Comparison of ENCODE assay signal across 19 mouse cellular contexts in the genomic region with DNA sequence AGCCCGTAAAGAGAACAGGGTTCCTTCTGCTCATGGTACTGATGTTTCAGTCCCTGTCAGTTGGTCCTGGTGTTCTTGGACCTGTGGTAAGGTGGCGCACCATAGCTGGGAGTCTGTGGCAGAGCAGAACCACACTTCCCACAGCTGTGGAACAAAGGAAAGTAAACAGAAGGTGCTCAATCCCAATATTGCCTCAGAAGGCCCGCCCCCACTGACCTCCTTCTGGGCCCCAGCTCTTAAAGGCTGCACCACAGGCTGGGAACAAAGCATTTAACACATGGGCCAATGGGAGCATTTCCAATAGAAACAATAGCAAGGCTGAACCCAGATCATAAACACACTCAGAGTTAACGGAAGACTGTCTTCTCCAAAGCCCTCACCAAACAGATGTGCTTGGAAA. TPM values are rescaled to one million over a fixed set of nuclear protein-coding genes. Genes with fewer than 3 reads are reported as not detected.
DNase-seq lines count a peak whose midpoint lies in the region; ATAC-seq and TF ChIP-seq lines count a peak whose summit lies in the region.
"Had no signal": no experiment of that assay in that cellular context is flagged by ENCODE, and none has a peak within 500 bp of the region (broad histone marks: within the 10 kb centered on the region; RNA-seq: fewer than 3 reads in every experiment).

No protein-coding gene starts in this region.

- ATAC-seq in heart, embryonic 15.5 days (replicated peaks; ENCODE audit: insufficient number of reproducible peaks, insufficient read depth, low FRiP score, low read depth), result 0 out of 2 replicates have a peak, but pooled peaks have one; percentile 18
- ATAC-seq in hindbrain, embryonic 12.5 days (ENCODE audit: low FRiP score), result no peak
- ATAC-seq in kidney, embryonic 15.5 days (replicated peaks; ENCODE audit: low FRiP score), result no peak
- ATAC-seq: forebrain, embryonic 15.5 days; hindbrain, embryonic 16.5 days had no signal

- no peak overlapping the region for H3K4me2 ChIP-seq in heart, embryonic 15.5 days
- no peak overlapping the region for H3K4me2 ChIP-seq in hindbrain, embryonic 12.5 days (replicated peaks)
- H3K4me2 ChIP-seq in kidney, embryonic 15.5 days, result no peak overlapping the region
- H3K4me2 ChIP-seq: forebrain, embryonic 15.5 days; heart, embryonic 12.5 days had no signal

- no peak overlapping the region for H3K9ac ChIP-seq in heart, embryonic 15.5 days
- no peak overlapping the region for H3K9ac ChIP-seq in hindbrain, embryonic 12.5 days
- no peak overlapping the region for H3K9ac ChIP-seq in kidney, embryonic 15.5 days
- H3K9ac ChIP-seq: forebrain, embryonic 15.5 days; heart, embryonic 12.5 days had no signal

- no peak for TF ChIP-seq CTCF in brain, embryonic 14.5 days (IDR thresholded peaks at IDR 0.05; ENCODE audit: borderline replicate concordance, extremely low read depth, insufficient read depth, insufficient read length)

- H3K4me3 ChIP-seq in heart, embryonic 15.5 days, result no peak overlapping the region
- no peak overlapping the region for H3K4me3 ChIP-seq in hindbrain, embryonic 12.5 days
- H3K4me3 ChIP-seq in kidney, embryonic 15.5 days (replicated peaks), result no peak overlapping the region
- H3K4me3 ChIP-seq: embryonic facial prominence, embryonic 10.5 days; forebrain, embryonic 15.5 days; heart, embryonic 12.5 days had no signal

- H3K4me1 ChIP-seq in heart, embryonic 15.5 days (replicated peaks), result no peaks in the 10 kb centered on the region
- H3K4me1 ChIP-seq in hindbrain, embryonic 12.5 days, result no peaks in the 10 kb centered on the region
- H3K4me1 ChIP-seq in kidney, embryonic 15.5 days, result no peaks in the 10 kb centered on the region
- H3K4me1 ChIP-seq: heart, embryonic 12.5 days had no signal

- no peak overlapping the region for H3K27ac ChIP-seq in heart, embryonic 15.5 days
- no peak overlapping the region for H3K27ac ChIP-seq in hindbrain, embryonic 12.5 days
- no peak overlapping the region for H3K27ac ChIP-seq in kidney, embryonic 15.5 days
- H3K27ac ChIP-seq: embryonic facial prominence, embryonic 10.5 days; forebrain, embryonic 15.5 days had no signal

- 78% methylated on average over 4 of the region's 4 CpGs for WGBS in heart, embryonic 15.5 days
- 78% methylated on average over 4 of the region's 4 CpGs for WGBS in hindbrain, embryonic 12.5 days
- 73% methylated on average over 4 of the region's 4 CpGs for WGBS in kidney, embryonic 15.5 days

- no peak for TF ChIP-seq POLR2A in brain, embryonic 14.5 days (IDR thresholded peaks at IDR 0.05; ENCODE audit: borderline replicate concordance, extremely low read depth, insufficient read depth, insufficient read length, poor library complexity, severe bottlenecking)

- H3K36me3 ChIP-seq in heart, embryonic 15.5 days, result no peaks in the 10 kb centered on the region
- H3K36me3 ChIP-seq in hindbrain, embryonic 12.5 days, result no peaks in the 10 kb centered on the region
- H3K36me3 ChIP-seq in kidney, embryonic 15.5 days, result no peaks in the 10 kb centered on the region
- H3K36me3 ChIP-seq: embryonic facial prominence, embryonic 10.5 days; forebrain, embryonic 15.5 days; heart, embryonic 12.5 days had no signal

- H3K27me3 ChIP-seq in heart, embryonic 15.5 days, result no peaks in the 10 kb centered on the region
- no peaks in the 10 kb centered on the region for H3K27me3 ChIP-seq in hindbrain, embryonic 12.5 days
- no peaks in the 10 kb centered on the region for H3K27me3 ChIP-seq in kidney, embryonic 15.5 days
- H3K27me3 ChIP-seq: forebrain, embryonic 15.5 days; heart, embryonic 12.5 days had no signal

- DNase-seq in heart, adult 8-10 months (ENCODE audit: low spot score), result no peak
- DNase-seq in ovary, postnatal 14 days (ENCODE audit: low spot score), result peak; percentile 4
- no peak for DNase-seq in ovary, postnatal 36 days (ENCODE audit: low spot score)
- peak; percentile 21 for DNase-seq in brain, embryonic 14.5 days (ENCODE audit: low read depth)
- DNase-seq: adrenal gland, adult 8-10 months; adrenal gland, postnatal 36 days; cerebellum, adult 11-12 months; cerebellum, adult 9-10 months; cerebellum, postnatal 25 days; gastrocnemius, postnatal 36 days; heart, adult 18-20 months; heart, postnatal 36 days had no signal

- no peaks in the 10 kb centered on the region for H3K9me3 ChIP-seq in heart, embryonic 15.5 days (replicated peaks)
- no peaks in the 10 kb centered on the region for H3K9me3 ChIP-seq in hindbrain, embryonic 12.5 days (replicated peaks)
- H3K9me3 ChIP-seq in kidney, embryonic 15.5 days (replicated peaks), result no peaks in the 10 kb centered on the region
- H3K9me3 ChIP-seq: embryonic facial prominence, embryonic 10.5 days; forebrain, embryonic 15.5 days; heart, embryonic 12.5 days had no signal

RNA-seq across cellular contexts. Expression of a gene that starts 50.9 kb away (rescaled TPM):
- polyA plus RNA-seq in heart, embryonic 15.5 days (2015; fragmentation: Nextera tagmentation; extraction: Ambion mirVana), result 5.0 and 6.9 TPM in 2 replicates
- 10 to 100 TPM; 10.3 to 17.0 (median 12.6) TPM for total RNA-seq in heart, adult 8-10 months (2022)
- polyA plus RNA-seq in brain, embryonic 14.5 days (2012; rRNA removed), result 6.8 and 10.0 TPM in 2 replicates
- 14.7 and 15.6 TPM in 2 replicates for polyA plus RNA-seq in hindbrain, embryonic 12.5 days (2016; fragmentation: Nextera tagmentation; extraction: Ambion mirVana)
- polyA plus RNA-seq in kidney, embryonic 15.5 days (2015; fragmentation: Nextera tagmentation; extraction: Ambion mirVana), result 9.1 and 10.2 TPM in 2 replicates

Comparison
In these comparisons a context has a peak if more than half of its experiments do, and no peak if none do; other contexts are left out.
1. DNase-seq: peak in ovary, postnatal 14 days (single experiment) and brain, embryonic 14.5 days (single experiment); none in heart, adult 8-10 months (single experiment) and ovary, postnatal 36 days (single experiment).